Mouse (Mus musculus): ENCODE data around the gene Cyp2s1.

- TF ChIP-seq CTCF (IDR thresholded peaks at IDR 0.05; ENCODE audit: low read depth) (peak; percentile 60), EP300 (optimal IDR thresholded peaks at IDR 0.05) (no peak)
Measured at GRCm38 (mm10) chr7:25798540-25798939, 18.2 kb downstream of the Cyp2s1 start.

Data from stomach, postnatal 0 days (tissue).